Mouse (Mus musculus): ENCODE data around the gene Gjb2.
"Not testable (repeated sequence)": the region's sequence is repeated elsewhere in the genome, so short reads cannot be mapped to it uniquely, and the experiment has no call there.

The Gjb2 gene

DNA sequence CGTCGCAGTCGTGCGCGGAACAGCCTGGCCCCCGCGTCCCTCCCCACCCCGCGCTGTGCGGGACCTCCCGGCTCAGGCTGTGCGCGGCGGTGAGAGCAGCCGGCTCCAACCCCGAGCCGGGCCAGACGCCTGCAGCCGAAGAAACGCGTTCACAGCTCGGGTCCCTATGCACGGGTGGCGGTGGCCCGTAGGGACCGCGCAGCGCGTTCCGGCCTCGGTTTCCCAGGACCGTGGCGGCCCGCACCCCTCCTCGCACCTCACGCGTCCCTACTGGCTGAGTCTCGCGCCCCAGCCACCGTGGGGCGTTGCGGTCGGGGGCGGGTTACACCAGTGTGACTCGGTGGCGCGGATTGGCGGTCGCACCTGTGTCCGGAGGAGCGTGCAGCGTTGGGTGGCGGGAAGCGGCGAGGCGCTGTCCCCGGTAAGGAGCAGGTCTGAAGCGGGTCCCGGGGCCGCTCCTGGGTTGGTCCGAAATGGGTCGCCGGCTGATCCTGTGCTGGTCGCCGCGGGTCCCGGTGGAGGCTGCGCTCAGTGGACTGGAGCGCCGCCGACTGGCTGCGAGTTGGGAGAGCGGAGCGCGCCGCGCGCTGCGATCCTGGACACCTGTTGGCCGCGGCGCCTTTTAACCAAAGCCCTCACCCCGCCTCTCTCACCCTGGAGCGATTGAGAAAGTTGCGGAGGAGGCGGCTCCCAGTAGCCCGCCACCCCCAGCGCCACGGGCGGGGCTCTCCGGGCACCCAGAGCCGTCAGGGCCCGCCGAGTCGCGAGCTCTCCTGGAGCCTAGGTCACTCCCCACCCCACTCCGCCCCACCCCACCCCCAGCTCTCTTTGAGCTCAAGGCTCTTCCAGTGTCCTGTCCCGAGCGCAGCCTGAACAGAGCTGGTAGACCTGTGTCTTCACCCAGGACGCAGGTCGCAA, at the start of gene Gjb2:
Gene Gjb2, minus strand, starts transcription at position 597 of the 918 bp plus-strand sequence.
- DNase-seq (ENCODE audit: low spot score), result peak; percentile 14

DNA sequence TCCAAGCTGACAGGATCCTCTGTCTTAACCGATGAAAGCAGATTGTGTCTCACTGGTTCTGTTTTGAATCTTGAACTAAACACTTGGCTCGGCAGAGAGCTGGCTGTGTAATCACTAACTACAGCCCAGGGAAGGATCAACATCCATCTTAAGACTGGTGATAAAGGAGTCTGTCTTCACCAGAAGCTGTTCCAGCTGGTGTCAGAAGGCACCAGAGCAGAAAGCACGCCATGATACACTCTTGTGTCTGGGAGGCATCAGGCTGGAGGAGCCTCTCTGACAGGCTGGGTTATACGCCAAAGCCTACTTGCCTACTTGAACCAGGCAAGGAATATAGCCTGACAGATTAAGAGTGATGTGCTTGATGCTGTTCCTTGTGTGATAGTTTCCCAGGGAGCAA, 41.2 kb upstream of the Gjb2 start:
- no peak for DNase-seq (ENCODE audit: low spot score)

DNA sequence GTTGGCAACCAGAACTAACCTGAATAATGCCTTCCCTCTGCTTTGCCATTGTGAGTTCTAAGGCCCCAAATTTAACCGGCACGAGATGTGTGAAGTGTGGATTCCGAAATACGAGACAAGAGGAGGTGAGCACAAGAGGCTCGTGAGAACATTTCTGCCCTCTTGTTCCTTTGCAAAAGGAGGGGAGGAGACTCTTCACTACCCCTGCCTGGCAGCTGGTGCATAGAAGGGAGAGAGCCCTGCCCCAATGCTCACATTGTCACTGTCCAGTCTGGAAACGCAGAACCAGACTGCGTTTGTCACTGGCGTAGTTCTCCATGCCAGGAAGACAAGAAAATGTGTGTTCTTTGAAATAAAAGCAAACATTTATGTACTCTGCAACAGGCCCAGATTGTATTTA, 30.8 kb upstream of the Gjb2 start:
- DNase-seq (ENCODE audit: low spot score), result no peak

DNA sequence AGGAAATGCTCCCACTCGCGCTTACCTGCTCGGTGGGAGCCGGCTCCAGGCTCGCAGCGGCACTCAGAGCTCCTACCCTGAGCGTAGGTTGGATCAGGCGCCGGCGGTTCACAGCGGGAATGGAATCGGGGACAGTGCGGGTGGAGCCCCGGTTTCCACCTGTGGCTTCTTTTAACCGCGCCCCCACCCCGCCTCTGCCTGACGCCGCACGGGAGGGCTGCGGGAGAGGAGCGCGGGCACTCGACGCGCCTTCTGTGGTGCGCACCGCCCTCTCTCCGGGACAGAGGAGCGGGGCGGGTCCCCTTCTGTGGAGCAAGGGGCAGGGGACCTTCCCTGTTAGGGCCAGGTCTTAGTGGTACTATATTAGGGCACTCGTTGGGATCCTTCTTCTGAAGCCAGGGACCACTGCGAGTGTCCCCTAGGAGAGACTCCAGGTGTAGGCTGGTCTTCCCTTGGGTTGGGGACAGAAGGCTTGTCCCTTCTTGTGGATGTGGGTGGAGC, 28.7 kb upstream of the Gjb2 start, which contains the start of gene Gjb6:
Gene Gjb6, minus strand, starts transcription at position 451 of the 501 bp plus-strand sequence.
- no peak for DNase-seq (ENCODE audit: low spot score)

DNA sequence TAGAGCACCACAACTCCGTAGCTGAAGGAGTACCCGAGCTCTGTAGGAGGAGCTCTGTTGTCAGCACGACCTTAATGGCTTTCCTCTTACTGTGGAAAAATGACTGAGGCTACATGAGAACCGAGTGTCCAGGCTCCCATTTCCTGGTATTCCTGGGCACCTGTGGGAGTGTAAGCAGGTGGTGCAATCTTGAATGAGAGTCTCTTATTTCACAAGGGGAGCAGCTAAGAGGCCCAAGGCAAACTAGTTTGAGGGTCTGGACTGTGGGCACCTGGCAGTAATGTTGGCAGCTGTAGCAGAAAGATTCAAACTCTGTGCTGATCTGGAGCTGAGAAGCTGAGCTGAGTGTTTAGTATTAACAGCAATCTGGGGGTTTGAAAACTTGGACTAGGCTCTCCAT, 22.9 kb upstream of the Gjb2 start:
- no peak for DNase-seq (ENCODE audit: low spot score)

DNA sequence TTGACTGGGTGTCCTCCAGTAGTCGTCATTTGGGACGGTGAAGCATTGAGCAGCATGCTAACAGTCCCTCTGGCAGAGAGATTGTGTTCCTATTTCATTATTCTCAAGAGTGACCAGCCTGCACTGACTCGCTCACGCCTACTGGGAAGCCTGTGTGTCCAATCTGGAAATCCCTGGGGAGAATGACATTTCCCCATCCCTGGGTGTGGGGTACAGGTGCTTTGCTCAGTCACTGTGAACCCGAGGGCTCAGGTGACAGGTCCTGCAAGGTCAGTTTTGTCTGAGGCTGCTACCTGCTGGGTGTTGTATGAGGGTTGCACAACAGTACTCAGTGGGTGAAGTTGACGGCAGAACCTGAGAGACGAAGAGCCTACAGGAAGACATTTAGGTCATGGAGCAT, 17.8 kb upstream of the Gjb2 start:
- DNase-seq (ENCODE audit: low spot score), result no peak

GRCm38 (mm10) chr14:57115823-57116544, 11.5 kb upstream of the Gjb2 start, which contains the start of gene Gm4491:
Gm4491 (minus strand) TSS chr14:57115883.
- no peak for DNase-seq (ENCODE audit: low spot score)

- no peak for DNase-seq (ENCODE audit: low spot score)
Measured at GRCm38 (mm10) chr14:57109194-57109593, 4.7 kb upstream of the Gjb2 start.

- no peak for DNase-seq (ENCODE audit: low spot score)
Measured at GRCm38 (mm10) chr14:57107916-57108315, 3.4 kb upstream of the Gjb2 start.

GRCm38 (mm10) chr14:57107091-57107490, 2.6 kb upstream of the Gjb2 start:
- DNase-seq (ENCODE audit: low spot score), result no peak

- DNase-seq (ENCODE audit: low spot score), result no peak
Measured at GRCm38 (mm10) chr14:57105721-57106120, 1.2 kb upstream of the Gjb2 start.

GRCm38 (mm10) chr14:57105111-57105510, 609 bp upstream of the Gjb2 start:
- no peak for DNase-seq (ENCODE audit: low spot score)

DNA sequence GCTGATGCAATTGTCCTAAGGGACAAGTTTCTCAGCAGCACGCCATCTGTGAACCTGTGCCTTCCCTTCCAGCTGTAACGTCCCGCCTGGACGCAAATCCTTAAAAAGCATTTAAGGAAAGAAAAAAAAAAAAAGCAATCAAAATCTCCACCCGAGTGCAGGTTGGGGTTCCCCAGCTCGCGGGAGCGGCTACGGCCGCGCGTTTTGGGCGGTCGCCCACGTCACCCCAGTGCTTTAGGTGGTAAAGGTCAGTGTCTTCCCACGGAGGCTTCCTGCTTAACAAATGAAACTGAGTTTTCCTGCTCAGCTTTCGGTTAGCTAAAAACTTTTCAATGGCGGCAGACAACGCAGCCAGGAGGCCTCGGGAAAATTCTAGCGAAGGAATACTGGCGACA, 794 bp downstream of the Gjb2 start:
- no peak for DNase-seq (ENCODE audit: low spot score)

DNA sequence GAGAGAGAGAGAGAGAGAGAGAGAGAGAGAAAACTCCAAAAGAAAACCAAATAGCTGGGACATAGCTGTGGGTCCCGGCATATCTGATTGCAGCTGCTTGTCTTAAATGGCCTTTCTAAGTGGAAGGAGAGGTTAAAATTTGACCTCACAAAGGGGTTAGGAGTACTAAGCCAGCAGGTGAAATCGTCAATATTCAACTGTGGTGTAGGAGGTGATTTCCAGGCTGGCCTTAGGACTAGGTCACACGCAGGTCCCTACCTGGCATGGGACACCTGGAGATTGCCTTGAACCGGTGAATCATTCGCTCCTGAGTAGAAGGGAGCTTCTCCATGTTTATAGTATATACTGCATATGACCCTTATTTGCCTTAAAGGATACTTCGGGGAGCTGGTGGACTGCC, 1.4 kb downstream of the Gjb2 start:
- no peak for DNase-seq (ENCODE audit: low spot score)

- no peak for DNase-seq (ENCODE audit: low spot score)
Measured at GRCm38 (mm10) chr14:57101623-57102022, 2.9 kb downstream of the Gjb2 start.

DNA sequence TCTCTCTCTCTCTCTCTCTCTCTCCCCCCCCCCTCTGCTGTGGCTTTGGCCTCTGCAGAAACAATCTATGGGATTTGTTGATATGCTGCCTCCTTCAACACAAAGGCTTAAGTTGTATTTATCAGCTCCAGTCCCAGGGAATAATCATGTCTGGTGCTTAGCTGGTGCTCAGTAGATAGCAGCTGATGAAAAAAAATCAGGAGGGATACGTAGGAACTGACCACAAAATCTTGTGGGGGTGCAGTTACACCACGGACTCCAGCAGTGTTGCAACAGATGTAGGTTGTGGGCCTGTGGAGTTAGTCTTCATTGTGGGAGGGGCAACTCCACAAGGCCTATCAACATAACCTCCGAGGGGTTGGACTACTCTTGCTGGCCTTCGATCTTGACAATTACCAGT, 8.6 kb downstream of the Gjb2 start:
- DNase-seq (ENCODE audit: low spot score), result no peak

DNA sequence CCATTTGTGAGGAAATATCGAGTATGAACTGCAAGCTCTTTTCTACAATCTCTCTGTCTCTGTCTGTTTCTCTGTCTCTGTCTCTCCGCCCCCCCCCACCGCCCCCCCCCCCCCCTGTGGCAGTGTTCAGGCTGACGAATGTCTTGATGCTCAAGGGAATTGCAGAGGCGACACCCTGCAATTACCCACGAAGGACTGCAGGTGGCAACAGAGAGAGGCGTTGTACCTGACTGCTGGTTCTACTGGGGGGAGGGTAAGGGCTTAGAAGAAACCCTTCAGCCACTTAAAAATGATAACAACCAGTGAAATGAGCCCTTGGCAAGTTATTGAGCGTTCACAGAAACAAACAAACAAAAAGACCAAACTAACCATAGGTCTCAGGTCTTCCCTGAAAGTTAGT, 11.5 kb downstream of the Gjb2 start:
- DNase-seq (ENCODE audit: low spot score), result no peak

DNA sequence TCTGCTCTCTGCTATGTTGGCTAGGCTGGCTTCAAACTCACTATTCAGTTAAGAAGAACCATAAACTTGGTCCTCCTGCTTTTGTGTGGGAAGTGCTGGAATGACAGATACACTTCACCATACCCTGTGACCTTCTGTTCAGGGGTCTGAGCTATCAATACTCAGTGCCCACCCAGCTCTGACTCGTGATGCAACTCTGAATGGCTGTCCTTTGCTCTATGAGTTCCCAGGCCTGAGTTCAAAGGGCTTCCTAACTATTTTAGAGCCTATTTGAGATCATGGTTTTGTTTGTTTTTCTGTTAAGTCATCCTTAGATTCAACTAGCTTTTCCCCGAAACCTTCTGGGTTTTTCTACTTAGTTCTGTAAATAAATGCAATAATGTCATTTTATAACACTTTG, 14.5 kb downstream of the Gjb2 start:
- DNase-seq (ENCODE audit: low spot score), result no peak

GRCm38 (mm10) chr14:57089107-57089506, 15.4 kb downstream of the Gjb2 start:
- no peak for DNase-seq (ENCODE audit: low spot score)

GRCm38 (mm10) chr14:57084180-57084668, 20.3 kb downstream of the Gjb2 start:
- DNase-seq (ENCODE audit: low spot score), result no peak

- no peak for DNase-seq (ENCODE audit: low spot score)
Measured at GRCm38 (mm10) chr14:57082863-57083262, 21.6 kb downstream of the Gjb2 start.

DNA sequence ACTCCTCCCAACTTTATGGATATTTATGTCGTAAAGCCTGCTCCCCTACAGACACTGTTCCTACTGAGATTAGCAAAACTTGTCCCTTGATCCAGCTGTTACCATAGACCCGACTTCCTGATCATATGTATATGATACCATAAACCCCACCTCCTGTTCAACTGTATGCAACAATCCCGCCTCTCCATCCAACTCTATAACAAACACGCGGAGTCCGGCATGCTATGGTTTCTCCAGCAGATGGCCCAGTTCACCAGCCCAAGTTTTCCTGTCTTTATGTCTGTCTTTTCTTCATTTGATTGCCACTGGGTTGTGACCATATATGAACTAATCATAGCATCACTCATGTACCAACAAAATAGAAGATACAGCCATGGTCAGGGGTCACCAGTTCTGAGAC, 29.0 kb downstream of the Gjb2 start:
- no peak for DNase-seq (ENCODE audit: low spot score)

GRCm38 (mm10) chr14:57069906-57070305, 34.6 kb downstream of the Gjb2 start:
- DNase-seq (ENCODE audit: low spot score), result not testable (repeated sequence)
